Mouse (Mus musculus): ENCODE measurements at regions not wholly inside any gene's neighbourhood (a gene's known extent, or its start where the extent isn't known, plus 50 kb on each side); places are given as distances from the start of the nearest gene placed in this dataset.
A peak's percentile ranks its signal among the peaks of the same experiment; 100 is the strongest.

DNA sequence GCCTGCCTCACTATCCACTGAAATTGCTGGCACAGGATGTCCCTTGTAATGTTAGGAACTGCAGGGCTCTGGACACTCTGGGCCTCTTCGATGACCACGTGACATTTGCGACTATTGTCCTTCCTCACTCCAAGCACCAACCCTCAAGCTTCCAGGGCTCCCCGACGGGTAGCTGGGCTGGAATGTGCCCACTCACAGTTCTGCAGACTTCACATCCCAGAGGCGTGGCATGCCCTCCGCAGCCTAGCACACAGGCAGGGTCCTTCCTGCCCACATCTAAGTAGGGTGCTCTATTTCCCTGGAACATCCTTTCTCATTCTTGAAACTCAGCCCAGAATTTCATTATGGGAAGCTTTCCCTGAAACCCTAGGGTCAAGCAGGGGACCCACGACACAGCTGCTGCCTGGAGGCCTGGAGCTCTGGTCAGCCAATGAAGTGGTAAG, 95.2 kb upstream of the Spred2 start:
- DNase-seq (ENCODE audit: low spot score) = no peak
- no peak overlapping the region for H3K27ac ChIP-seq (ENCODE audit: low read depth)
- 63% methylated on average over 8 of the region's 8 CpGs for WGBS
- no peak overlapping the region for H3K4me2 ChIP-seq (ENCODE audit: low read length)
- no peaks in the 10 kb centered on the region for H3K36me3 ChIP-seq (ENCODE audit: control insufficient read depth, insufficient read depth, low read length)
- H3K9ac ChIP-seq (ENCODE audit: low read length) = no peak overlapping the region
- H3K4me1 ChIP-seq (replicated peaks; ENCODE audit: control insufficient read depth, insufficient read depth, low read length) = 0 out of 2 replicates have a peak, but pooled peaks cover 7% of the 10 kb centered on the region
- H3K4me3 ChIP-seq (ENCODE audit: low read depth, low read length) = no peak overlapping the region
- H3K27me3 ChIP-seq (replicated peaks; ENCODE audit: control insufficient read depth, insufficient read depth, low read length) = no peaks in the 10 kb centered on the region
- H3K9me3 ChIP-seq (ENCODE audit: control insufficient read depth, low read length) = no peaks in the 10 kb centered on the region
- ATAC-seq (replicated peaks; ENCODE audit: low FRiP score, low TSS enrichment, low read depth) = no peak

DNA sequence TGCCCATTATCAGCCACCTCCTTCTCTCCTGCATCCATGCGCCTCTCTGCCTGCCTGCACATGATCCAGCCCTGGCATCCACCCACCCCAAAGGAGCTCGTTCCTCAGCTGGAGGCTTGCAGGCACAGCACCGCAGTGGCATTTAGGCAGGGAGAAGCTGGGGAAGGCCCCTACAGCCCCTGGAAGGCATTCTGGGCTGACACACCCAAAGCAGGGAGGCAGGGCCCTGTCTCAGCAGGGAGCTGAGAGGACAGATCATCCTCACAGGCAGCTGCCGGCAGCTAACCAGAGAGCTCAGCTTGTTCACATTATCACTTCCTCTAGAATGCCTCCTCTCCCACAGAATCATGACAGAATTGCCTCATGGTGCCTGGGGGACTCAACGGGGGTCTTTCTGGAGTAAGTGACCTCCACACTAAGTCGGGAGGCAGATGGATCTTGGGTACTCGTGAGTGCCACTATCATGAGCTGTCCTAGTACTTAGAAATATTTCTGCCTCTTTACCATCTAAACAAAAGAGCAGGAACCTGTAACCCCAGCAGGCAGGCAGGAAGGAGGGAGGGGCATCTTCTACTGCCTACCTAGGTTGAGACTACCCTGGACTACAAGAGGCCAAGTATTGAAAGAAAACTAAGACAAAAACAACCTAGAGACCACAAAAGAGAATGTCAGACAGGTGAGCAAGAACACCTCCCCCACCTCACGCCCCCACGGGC, 94.5 kb upstream of the Spred2 start:
- DNase-seq (ENCODE audit: low spot score) (no peak), ATAC-seq (replicated peaks; ENCODE audit: low FRiP score, low TSS enrichment, low read depth) (no peak)
- Histone ChIP-seq H3K9me3 (ENCODE audit: control insufficient read depth, low read length) (no peaks in the 10 kb centered on the region), H3K4me3 (ENCODE audit: low read depth, low read length) (no peak overlapping the region), H3K4me2 (ENCODE audit: low read length) (no peak overlapping the region), H3K36me3 (ENCODE audit: control insufficient read depth, insufficient read depth, low read length) (no peaks in the 10 kb centered on the region), H3K4me1 (replicated peaks; ENCODE audit: control insufficient read depth, insufficient read depth, low read length) (0 out of 2 replicates have a peak, but pooled peaks cover 7% of the 10 kb centered on the region), H3K27ac (ENCODE audit: low read depth) (no peak overlapping the region), H3K27me3 (replicated peaks; ENCODE audit: control insufficient read depth, insufficient read depth, low read length) (no peaks in the 10 kb centered on the region), H3K9ac (ENCODE audit: low read length) (no peak overlapping the region)
- WGBS = 32% methylated on average over 9 of the region's 9 CpGs

DNA sequence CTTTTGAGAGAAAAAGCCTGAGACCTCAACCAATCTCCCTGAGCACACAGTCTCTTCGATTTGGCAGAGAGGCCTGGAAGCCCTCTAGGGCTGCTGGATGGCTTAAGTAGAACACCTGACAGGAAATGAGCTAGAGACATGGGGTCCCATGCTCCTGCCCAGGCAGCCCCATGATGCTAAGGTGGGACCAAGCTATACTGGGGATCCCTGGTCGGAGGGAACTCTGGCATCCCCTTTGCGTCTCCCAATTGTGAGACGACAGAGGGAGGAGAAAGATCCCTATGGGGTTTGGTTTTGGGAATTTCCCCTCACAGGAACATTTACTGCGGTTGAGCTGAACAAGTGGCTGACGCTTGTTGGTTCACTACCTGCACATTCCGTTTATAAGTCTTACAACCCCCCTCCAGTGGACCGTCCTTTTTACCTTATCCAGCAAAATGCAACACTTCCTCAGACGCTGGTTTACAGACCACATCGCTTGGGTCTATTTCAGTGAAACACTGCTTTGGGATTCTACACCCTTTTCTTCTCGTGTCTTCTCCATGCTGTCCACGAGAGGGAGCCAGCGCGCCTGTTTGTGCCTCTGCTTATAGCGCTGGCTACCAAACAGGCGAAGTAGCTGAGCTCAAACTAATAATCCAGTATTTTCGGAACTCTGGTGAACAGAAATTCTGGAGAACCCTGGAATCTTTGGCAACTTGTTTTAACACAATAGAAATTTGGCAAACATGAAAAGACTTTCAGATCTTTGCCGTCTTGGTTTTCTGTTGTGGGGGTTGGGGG, 93.7 kb upstream of the Spred2 start:
- Histone ChIP-seq H3K4me2 (ENCODE audit: low read length) (no peak overlapping the region), H3K27ac (ENCODE audit: low read depth) (no peak overlapping the region), H3K27me3 (replicated peaks; ENCODE audit: control insufficient read depth, insufficient read depth, low read length) (no peaks in the 10 kb centered on the region), H3K9ac (ENCODE audit: low read length) (no peak overlapping the region), H3K9me3 (ENCODE audit: control insufficient read depth, low read length) (no peaks in the 10 kb centered on the region), H3K36me3 (ENCODE audit: control insufficient read depth, insufficient read depth, low read length) (no peaks in the 10 kb centered on the region), H3K4me3 (ENCODE audit: low read depth, low read length) (no peak overlapping the region), H3K4me1 (replicated peaks; ENCODE audit: control insufficient read depth, insufficient read depth, low read length) (0 out of 2 replicates have a peak, but pooled peaks cover 7% of the 10 kb centered on the region)
- DNase-seq (ENCODE audit: low spot score) = peak; percentile 86
- peak; percentile 42; the same call in 1 of the 2 replicates for ATAC-seq (replicated peaks; ENCODE audit: low FRiP score, low TSS enrichment, low read depth)
- WGBS = 19% methylated on average over 18 of the region's 18 CpGs

DNA sequence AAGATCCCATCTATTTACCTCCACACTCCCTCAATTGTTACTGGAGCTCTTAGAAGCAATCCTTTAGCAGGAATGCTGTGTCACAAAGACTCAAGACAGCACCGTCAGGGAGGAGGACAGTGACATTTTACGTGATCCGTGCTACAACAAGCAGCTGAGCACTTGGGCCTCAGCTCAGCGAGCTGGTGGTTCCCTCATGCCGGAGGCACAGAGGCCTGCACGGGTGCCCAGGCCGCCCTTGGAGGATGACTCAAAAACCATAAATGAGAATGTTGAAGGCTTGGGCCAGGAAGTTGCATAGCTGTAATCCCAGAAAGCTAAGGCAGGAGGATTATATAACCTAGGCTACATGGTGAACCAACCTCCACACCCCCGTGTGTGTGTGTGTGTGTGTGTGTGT, 89.6 kb upstream of the Spred2 start:
- Histone ChIP-seq H3K4me3 (ENCODE audit: low read depth, low read length) (no peak overlapping the region), H3K9me3 (ENCODE audit: control insufficient read depth, low read length) (no peaks in the 10 kb centered on the region), H3K4me1 (replicated peaks; ENCODE audit: control insufficient read depth, insufficient read depth, low read length) (peaks cover 3% of the 10 kb centered on the region; the same call in 1 of the 2 replicates), H3K27ac (ENCODE audit: low read depth) (no peak overlapping the region), H3K9ac (ENCODE audit: low read length) (no peak overlapping the region), H3K4me2 (ENCODE audit: low read length) (no peak overlapping the region), H3K27me3 (replicated peaks; ENCODE audit: control insufficient read depth, insufficient read depth, low read length) (no peaks in the 10 kb centered on the region), H3K36me3 (ENCODE audit: control insufficient read depth, insufficient read depth, low read length) (no peaks in the 10 kb centered on the region)
- 78% methylated on average over 8 of the region's 8 CpGs for WGBS
- no peak for ATAC-seq (replicated peaks; ENCODE audit: low FRiP score, low TSS enrichment, low read depth)
- DNase-seq (ENCODE audit: low spot score) = no peak

DNA sequence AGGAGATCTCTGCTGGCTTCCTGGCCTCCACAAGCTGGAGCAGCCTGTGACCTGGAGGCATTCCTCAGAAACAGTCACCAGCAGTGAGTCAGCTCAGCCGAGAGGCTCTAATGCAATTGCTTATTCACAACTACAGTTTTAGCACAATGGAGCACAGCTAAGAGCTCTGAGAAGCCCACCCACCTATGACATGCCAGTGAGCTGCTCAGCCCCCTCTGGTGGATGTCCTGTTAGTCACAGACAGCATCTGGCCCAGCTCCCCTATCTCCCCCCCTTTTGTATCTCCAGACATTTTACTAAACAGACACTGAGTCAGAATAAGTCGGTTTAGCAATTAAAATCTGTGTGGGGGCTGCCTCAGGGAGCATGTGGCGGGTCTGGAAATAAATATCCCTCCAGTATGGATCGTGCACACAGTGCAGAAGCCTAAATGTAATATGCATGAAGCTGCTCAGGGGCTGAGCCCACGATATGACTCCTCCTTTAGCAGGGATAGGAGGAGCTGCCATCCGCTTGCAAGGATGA, 88.9 kb upstream of the Spred2 start:
- H3K9ac ChIP-seq (ENCODE audit: low read length) = no peak overlapping the region
- H3K27me3 ChIP-seq (replicated peaks; ENCODE audit: control insufficient read depth, insufficient read depth, low read length) = no peaks in the 10 kb centered on the region
- WGBS = 22% methylated on average over 6 of the region's 6 CpGs
- no peaks in the 10 kb centered on the region for H3K9me3 ChIP-seq (ENCODE audit: control insufficient read depth, low read length)
- DNase-seq (ENCODE audit: low spot score) (peak; percentile 62), ATAC-seq (replicated peaks; ENCODE audit: low FRiP score, low TSS enrichment, low read depth) (no peak)
- no peaks in the 10 kb centered on the region for H3K36me3 ChIP-seq (ENCODE audit: control insufficient read depth, insufficient read depth, low read length)
- peaks cover 3% of the 10 kb centered on the region; the same call in 1 of the 2 replicates for H3K4me1 ChIP-seq (replicated peaks; ENCODE audit: control insufficient read depth, insufficient read depth, low read length)
- no peak overlapping the region for H3K27ac ChIP-seq (ENCODE audit: low read depth)
- H3K4me2 ChIP-seq (ENCODE audit: low read length) = peak overlapping the region; percentile 13; the same call in 1 of the 2 replicates
- H3K4me3 ChIP-seq (ENCODE audit: low read depth, low read length) = no peak overlapping the region

DNA sequence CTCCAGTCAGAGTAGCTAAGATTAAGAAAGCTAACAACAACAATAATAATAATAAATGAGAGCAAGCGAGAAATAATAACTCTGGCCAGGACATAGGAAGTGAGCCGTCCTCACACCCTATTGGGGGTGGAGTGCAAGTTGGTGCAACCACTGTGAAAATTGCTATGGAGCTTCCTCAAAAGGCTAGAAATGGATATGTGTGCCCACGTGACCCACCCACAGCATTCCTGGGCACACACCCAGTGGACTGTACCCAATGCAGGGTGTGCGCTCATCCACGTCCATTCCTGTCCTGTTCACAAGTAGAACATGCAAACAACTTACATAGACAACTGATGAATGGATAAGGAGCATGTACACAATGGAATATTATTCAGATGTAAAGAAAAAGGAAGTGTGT, 85.2 kb upstream of the Spred2 start:
- 89% methylated on average over 5 of the region's 5 CpGs for WGBS
- no peak overlapping the region for H3K4me3 ChIP-seq (ENCODE audit: low read depth, low read length)
- H3K4me2 ChIP-seq (ENCODE audit: low read length) = no peak overlapping the region
- H3K4me1 ChIP-seq (replicated peaks; ENCODE audit: control insufficient read depth, insufficient read depth, low read length) = peaks cover 3% of the 10 kb centered on the region; the same call in 1 of the 2 replicates
- no peak for ATAC-seq (replicated peaks; ENCODE audit: low FRiP score, low TSS enrichment, low read depth)
- no peaks in the 10 kb centered on the region for H3K9me3 ChIP-seq (ENCODE audit: control insufficient read depth, low read length)
- no peak overlapping the region for H3K27ac ChIP-seq (ENCODE audit: low read depth)
- no peaks in the 10 kb centered on the region for H3K36me3 ChIP-seq (ENCODE audit: control insufficient read depth, insufficient read depth, low read length)
- H3K27me3 ChIP-seq (replicated peaks; ENCODE audit: control insufficient read depth, insufficient read depth, low read length) = no peaks in the 10 kb centered on the region
- H3K9ac ChIP-seq (ENCODE audit: low read length) = no peak overlapping the region
- DNase-seq (ENCODE audit: low spot score) = no peak

DNA sequence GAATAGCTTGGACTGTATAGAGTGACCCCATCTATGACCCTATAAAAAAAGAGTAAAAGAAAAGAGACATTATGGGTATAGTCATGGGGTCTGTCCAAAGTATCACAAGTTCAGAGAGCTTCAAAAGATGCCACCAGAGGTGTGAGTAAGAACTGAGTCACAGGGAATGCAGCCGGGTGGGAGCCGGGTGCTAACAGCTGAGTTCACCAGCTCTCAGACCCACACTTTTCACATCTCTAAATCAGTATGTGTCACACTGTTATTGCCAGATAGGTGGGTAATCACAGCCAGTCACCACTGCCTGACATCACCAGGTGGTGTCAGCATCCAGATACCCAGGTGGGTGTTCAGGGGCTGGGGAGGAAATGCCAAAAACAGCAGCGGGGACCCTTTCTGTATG, 81.1 kb upstream of the Spred2 start:
- Histone ChIP-seq H3K9ac (ENCODE audit: low read length) (no peak overlapping the region), H3K4me1 (replicated peaks; ENCODE audit: control insufficient read depth, insufficient read depth, low read length) (no peaks in the 10 kb centered on the region), H3K4me3 (ENCODE audit: low read depth, low read length) (no peak overlapping the region), H3K27me3 (replicated peaks; ENCODE audit: control insufficient read depth, insufficient read depth, low read length) (no peaks in the 10 kb centered on the region), H3K4me2 (ENCODE audit: low read length) (no peak overlapping the region), H3K27ac (ENCODE audit: low read depth) (no peak overlapping the region), H3K36me3 (ENCODE audit: control insufficient read depth, insufficient read depth, low read length) (no peaks in the 10 kb centered on the region), H3K9me3 (ENCODE audit: control insufficient read depth, low read length) (no peaks in the 10 kb centered on the region)
- ATAC-seq (replicated peaks; ENCODE audit: low FRiP score, low TSS enrichment, low read depth) (no peak), DNase-seq (ENCODE audit: low spot score) (no peak)
- 87% methylated on average over 3 of the region's 3 CpGs for WGBS

DNA sequence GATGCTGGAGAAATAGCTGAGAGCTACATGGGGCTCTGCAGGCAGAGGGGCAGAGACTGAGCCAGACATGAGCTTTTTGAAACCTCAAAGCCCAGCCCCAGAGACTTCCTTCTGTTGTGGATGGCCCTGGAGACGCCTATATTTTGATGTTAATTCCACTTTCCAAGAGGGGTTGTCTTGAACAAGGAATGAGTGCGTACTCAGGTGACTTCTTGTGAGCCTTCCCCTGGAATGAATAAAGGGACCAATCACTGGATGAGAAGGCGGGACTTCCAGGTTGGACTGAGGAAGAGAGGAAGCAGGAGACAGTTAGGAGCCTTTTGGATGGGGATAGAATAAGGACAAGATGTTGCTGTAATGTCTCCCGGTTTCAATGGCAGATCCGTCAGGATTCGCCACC, 76.3 kb upstream of the Spred2 start:
- ATAC-seq (replicated peaks; ENCODE audit: low FRiP score, low TSS enrichment, low read depth) (no peak), DNase-seq (ENCODE audit: low spot score) (no peak)
- no peak overlapping the region for H3K4me2 ChIP-seq (ENCODE audit: low read length)
- no peak overlapping the region for H3K27ac ChIP-seq (ENCODE audit: low read depth)
- no peaks in the 10 kb centered on the region for H3K4me1 ChIP-seq (replicated peaks; ENCODE audit: control insufficient read depth, insufficient read depth, low read length)
- H3K9me3 ChIP-seq (ENCODE audit: control insufficient read depth, low read length) = no peaks in the 10 kb centered on the region
- H3K27me3 ChIP-seq (replicated peaks; ENCODE audit: control insufficient read depth, insufficient read depth, low read length) = no peaks in the 10 kb centered on the region
- H3K4me3 ChIP-seq (ENCODE audit: low read depth, low read length) = no peak overlapping the region
- H3K9ac ChIP-seq (ENCODE audit: low read length) = no peak overlapping the region
- H3K36me3 ChIP-seq (ENCODE audit: control insufficient read depth, insufficient read depth, low read length) = no peaks in the 10 kb centered on the region
- WGBS = 93% methylated on average over 6 of the region's 6 CpGs

Data from intestine, embryonic 14.5 days (tissue).